Mouse (Mus musculus): ENCODE measurements around the gene Efcab11.

DNA sequence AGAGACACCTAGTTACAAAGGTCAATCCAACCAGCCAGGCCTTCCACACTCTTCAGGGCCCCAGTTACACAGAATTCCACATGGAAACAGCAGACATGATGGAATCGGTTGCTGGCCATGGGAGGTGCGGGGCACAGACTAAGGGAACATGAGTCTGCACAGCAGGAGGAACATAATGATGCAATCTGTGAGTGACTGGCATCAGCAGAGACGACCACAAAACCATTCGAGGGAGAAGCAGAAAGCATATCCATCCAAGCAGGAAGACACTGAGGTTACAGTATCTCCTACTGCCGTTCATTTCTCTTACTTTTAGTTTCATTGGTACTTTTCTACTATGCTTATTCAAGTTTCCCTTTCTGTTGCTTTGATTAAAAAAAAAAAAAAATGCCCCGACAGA, 9.6 kb downstream of the Efcab11 start:
- TF ChIP-seq TAL1 (IDR thresholded peaks at IDR 0.05; ENCODE audit: low read length) (no peak), GATA1 (IDR thresholded peaks at IDR 0.05; ENCODE audit: low read length) (no peak)

Measured in erythroblast, embryonic 14.5 days (primary cell).